Mouse (Mus musculus): ENCODE data around the gene Wnt7b. TPM values are rescaled to one million over a fixed set of nuclear protein-coding genes. Genes with fewer than 3 reads are reported as not detected.

The Wnt7b gene
- total RNA-seq, 2 experiments from 2014 or later, result 33.8 to 35.5 TPM

- intact Hi-C loops (cut with DNase I), result no loop called here
- no peak overlapping the region for H3K4me3 ChIP-seq
- no peak for DNase-seq (ENCODE audit: extremely low spot score in 1 of 2, low spot score in 2 of 2)
- no peak overlapping the region for H3K27ac ChIP-seq
- TF ChIP-seq CTCF (IDR thresholded peaks at IDR 0.05), result no peak
These were observed 17.3 kb downstream of the Wnt7b start for GRCm38 (mm10) chr15:85564966-85565365.

- TF ChIP-seq CTCF (IDR thresholded peaks at IDR 0.05), result no peak
- H3K27ac ChIP-seq, result no peak overlapping the region
- no peak for DNase-seq (ENCODE audit: extremely low spot score in 1 of 2, low spot score in 2 of 2)
- intact Hi-C loops (cut with DNase I), result no loop called here
- H3K4me3 ChIP-seq, result no peak overlapping the region
These were observed 18.1 kb downstream of the Wnt7b start for GRCm38 (mm10) chr15:85564034-85564769.

GRCm38 (mm10) chr15:85561953-85562352, 20.3 kb downstream of the Wnt7b start:
- intact Hi-C loops (cut with DNase I), result no loop called here
- TF ChIP-seq CTCF (IDR thresholded peaks at IDR 0.05), result no peak
- DNase-seq (ENCODE audit: extremely low spot score in 1 of 2, low spot score in 2 of 2), result no peak
- Histone ChIP-seq H3K4me3 (no peak overlapping the region), H3K27ac (no peak overlapping the region)

GRCm38 (mm10) chr15:85560830-85561229, 21.4 kb downstream of the Wnt7b start:
- Histone ChIP-seq H3K4me3 (no peak overlapping the region), H3K27ac (no peak overlapping the region)
- no peak for TF ChIP-seq CTCF (IDR thresholded peaks at IDR 0.05)
- intact Hi-C loops (cut with DNase I), result no loop called here
- no peak for DNase-seq (ENCODE audit: extremely low spot score in 1 of 2, low spot score in 2 of 2)

- intact Hi-C loops (cut with DNase I), result no loop called here
- TF ChIP-seq CTCF (IDR thresholded peaks at IDR 0.05), result no peak
- Histone ChIP-seq H3K4me3 (no peak overlapping the region), H3K27ac (no peak overlapping the region)
- DNase-seq (ENCODE audit: extremely low spot score in 1 of 2, low spot score in 2 of 2), result no peak
These were observed 23.3 kb downstream of the Wnt7b start for GRCm38 (mm10) chr15:85558840-85559540.

GRCm38 (mm10) chr15:85555799-85556198, 26.5 kb downstream of the Wnt7b start:
- intact Hi-C loops (cut with DNase I), result no loop called here
- Histone ChIP-seq H3K27ac (no peak overlapping the region), H3K4me3 (no peak overlapping the region)
- DNase-seq (ENCODE audit: extremely low spot score in 1 of 2, low spot score in 2 of 2), result peak in 1 of 2 experiments; percentile 29
- TF ChIP-seq CTCF (IDR thresholded peaks at IDR 0.05), result no peak

GRCm38 (mm10) chr15:85553421-85553820, 28.9 kb downstream of the Wnt7b start:
- no peak for TF ChIP-seq CTCF (IDR thresholded peaks at IDR 0.05)
- intact Hi-C loops (cut with DNase I), result no loop called here
- DNase-seq (ENCODE audit: extremely low spot score in 1 of 2, low spot score in 2 of 2), result no peak
- no peak overlapping the region for H3K27ac ChIP-seq
- no peak overlapping the region for H3K4me3 ChIP-seq

- intact Hi-C loops (cut with DNase I), result no loop called here
- Histone ChIP-seq H3K4me3 (no peak overlapping the region), H3K27ac (no peak overlapping the region)
- no peak for TF ChIP-seq CTCF (IDR thresholded peaks at IDR 0.05)
- no peak for DNase-seq (ENCODE audit: extremely low spot score in 1 of 2, low spot score in 2 of 2)
These were observed 35.8 kb downstream of the Wnt7b start for GRCm38 (mm10) chr15:85546500-85546899.

- no peak overlapping the region for H3K27ac ChIP-seq
- intact Hi-C loops (cut with DNase I), result no loop called here
- no peak overlapping the region for H3K4me3 ChIP-seq
- no peak for DNase-seq (ENCODE audit: extremely low spot score in 1 of 2, low spot score in 2 of 2)
- TF ChIP-seq CTCF (IDR thresholded peaks at IDR 0.05), result no peak
These were observed 36.9 kb downstream of the Wnt7b start for GRCm38 (mm10) chr15:85545369-85545768.

- intact Hi-C loops (cut with DNase I), result no loop called here
- TF ChIP-seq CTCF (IDR thresholded peaks at IDR 0.05), result no peak
- DNase-seq (ENCODE audit: extremely low spot score in 1 of 2, low spot score in 2 of 2), result no peak
- no peak overlapping the region for H3K27ac ChIP-seq
- no peak overlapping the region for H3K4me3 ChIP-seq
These were observed 44.1 kb downstream of the Wnt7b start for GRCm38 (mm10) chr15:85538170-85538569.

- TF ChIP-seq CTCF (IDR thresholded peaks at IDR 0.05), result no peak
- no peak for DNase-seq (ENCODE audit: extremely low spot score in 1 of 2, low spot score in 2 of 2)
- intact Hi-C loops (cut with DNase I), result no loop called here
These were observed 45.1 kb downstream of the Wnt7b start for GRCm38 (mm10) chr15:85537151-85537550.

GRCm38 (mm10) chr15:85534646-85535045, 47.6 kb downstream of the Wnt7b start:
- Histone ChIP-seq H3K27ac (no peak overlapping the region), H3K4me3 (no peak overlapping the region)
- no peak for TF ChIP-seq CTCF (IDR thresholded peaks at IDR 0.05)
- intact Hi-C loops (cut with DNase I), result no loop called here
- DNase-seq (ENCODE audit: extremely low spot score in 1 of 2, low spot score in 2 of 2), result no peak

More at GRCm38 (mm10) chr15:85537151-85537550, 45.1 kb downstream of the Wnt7b start:
- no peak overlapping the region for H3K27ac ChIP-seq
- H3K4me3 ChIP-seq, result no peak overlapping the region
